Mouse (Mus musculus) cortical plate, adult 2 months (tissue): Measurements from ENCODE around the gene Ankrd22.

Source experiments
- CTCF ChIP-seq: fragments of 200-500 bp; IDR thresholded peaks from 2 replicates; pipeline ENCODE4 v1.5.1; 2011; ENCODE audit warnings: mild to moderate bottlenecking, control low read depth, low read length; ENCODE audit not compliant: insufficient read depth; ENCODE audit errors: extremely low read depth
- POLR2A ChIP-seq: fragments of 200-500 bp; IDR thresholded peaks from 2 replicates; pipeline ENCODE4 v1.6.1; 2011; ENCODE audit warnings: mild to moderate bottlenecking, low read length, control low read depth; ENCODE audit not compliant: insufficient read depth; ENCODE audit errors: extremely low read depth

DNA sequence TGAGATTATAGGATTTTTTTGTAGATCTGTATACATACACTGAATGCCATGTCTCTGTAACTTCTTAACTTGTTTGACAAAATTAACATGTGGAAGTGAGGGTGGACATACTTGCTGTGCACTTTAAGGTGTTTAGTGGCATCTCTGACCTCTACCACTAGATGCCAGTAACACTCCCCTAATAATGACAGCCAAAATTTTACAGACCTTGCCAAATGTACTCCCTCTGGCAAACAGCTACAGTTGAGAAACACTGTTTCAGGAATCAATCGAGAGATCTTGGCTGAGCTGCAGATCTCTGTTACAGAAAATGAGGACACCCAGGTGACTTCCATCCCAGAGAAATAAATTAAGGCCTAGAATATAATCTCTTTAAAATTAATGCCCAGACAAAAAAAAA lies 69.6 kb downstream of the Ankrd22 start:
- TF ChIP-seq CTCF (no peak), POLR2A (no peak)
